Mouse (Mus musculus): ENCODE data around the gene Gm5771. TPM values are rescaled to one million over a fixed set of nuclear protein-coding genes. Genes with fewer than 3 reads are reported as not detected.

Gene Gm5771
- not detected for polyA plus RNA-seq (2014; fragmentation: Illumina TruSeq; extraction: RNeasy Lipid Tissue Mini Kit (QIAGEN cat#74804); ENCODE audit: low read depth, low replicate concordance)

DNA sequence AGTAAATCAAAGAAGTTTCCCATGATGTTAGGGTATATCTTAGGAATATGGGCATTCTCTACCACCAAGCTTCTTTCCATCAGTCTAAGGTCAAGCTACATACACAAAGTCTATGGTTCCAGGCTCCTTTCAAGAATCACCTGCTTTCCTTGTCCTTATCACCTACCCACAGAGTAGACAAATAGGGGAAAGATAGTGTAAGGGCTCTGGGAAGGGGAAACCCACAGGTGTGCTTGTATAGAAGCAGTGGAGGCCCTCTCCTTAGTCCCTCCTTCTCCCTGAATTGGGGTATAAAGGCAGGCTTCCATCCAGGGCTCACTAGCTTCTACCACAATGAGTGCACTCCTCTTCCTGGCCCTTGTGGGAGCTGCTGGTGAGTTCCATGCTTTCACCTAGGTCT, at the start of gene Gm5771:
Gene Gm5771 (plus strand): TSS at position 301 of the 400 bp plus-strand sequence.

DNA sequence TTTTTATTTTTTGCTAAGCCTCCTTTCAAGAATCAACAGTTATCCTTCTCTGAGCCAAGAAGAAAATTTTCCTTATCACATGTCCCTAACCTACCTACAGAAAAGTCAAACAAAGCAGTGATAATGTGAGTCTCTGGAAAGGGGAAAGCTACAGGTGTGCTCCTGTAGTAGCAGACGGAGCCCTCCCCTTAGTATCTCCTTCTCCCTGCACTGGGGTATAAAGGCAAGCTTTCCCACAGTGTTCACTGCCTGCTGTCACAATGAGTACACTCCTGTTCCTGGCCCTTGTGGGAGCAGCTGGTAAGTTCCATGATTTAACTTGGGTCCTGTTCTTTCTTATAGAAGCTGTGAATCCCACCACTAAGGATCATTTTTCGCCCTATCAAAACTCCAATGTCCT, 38.2 kb upstream of the Gm5771 start, which contains the start of gene Try10:
Gene Try10 (plus strand): TSS at position 174 of the 400 bp plus-strand sequence.

DNA sequence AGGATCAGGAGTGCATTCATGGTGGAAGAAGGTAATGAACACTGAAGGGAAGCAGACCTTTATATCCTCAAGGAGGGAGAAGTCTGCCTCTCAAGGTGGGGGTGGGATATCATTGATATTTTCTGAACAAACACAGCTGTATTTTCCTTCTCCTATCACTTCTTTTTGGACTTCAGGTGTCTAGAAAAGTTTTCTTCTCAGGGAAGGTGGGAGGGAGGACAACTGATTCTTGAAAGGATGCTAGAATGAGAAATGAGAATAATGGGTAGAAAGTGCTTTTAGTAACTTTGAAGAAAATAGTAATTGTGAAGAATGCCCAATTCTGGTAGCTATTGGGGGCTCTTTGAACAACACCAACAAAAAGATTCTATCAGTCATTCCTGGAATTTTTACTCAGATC, 14.6 kb upstream of the Gm5771 start, which contains the start of gene Prss3:
Gene Prss3 (minus strand): TSS at position 101 of the 400 bp plus-strand sequence.

DNA sequence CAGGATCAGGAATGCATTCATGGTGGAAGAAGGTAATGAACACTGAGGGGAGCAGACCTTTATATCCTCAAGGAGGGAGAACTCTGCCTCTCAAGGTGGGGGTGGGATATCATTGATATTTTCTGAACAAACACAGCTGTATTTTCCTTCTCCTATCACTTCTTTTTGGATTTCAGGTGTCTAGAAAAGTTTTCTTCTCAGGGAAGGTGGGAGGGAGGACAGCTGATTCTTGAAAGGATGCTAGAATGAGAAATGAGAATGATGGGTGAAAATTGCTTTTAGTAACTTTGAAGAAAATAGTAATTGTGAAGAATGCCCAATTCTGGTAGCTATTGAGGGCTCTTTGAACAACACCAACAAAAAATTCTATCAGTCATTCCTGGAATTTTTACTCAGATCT, 53.9 kb downstream of the Gm5771 start, which contains the start of gene Gm10334:
Gene Gm10334 (minus strand): TSS at position 101 of the 400 bp plus-strand sequence.

Other genes with a start within 250 kb of the Gm5771 start
- not detected for gene Try4, start 90.1 kb upstream of the Gm5771 start, polyA plus RNA-seq (2014; fragmentation: Illumina TruSeq; extraction: RNeasy Lipid Tissue Mini Kit (QIAGEN cat#74804); ENCODE audit: low read depth, low replicate concordance)
- gene Try5, start 75.5 kb upstream of the Gm5771 start, polyA plus RNA-seq (2014; fragmentation: Illumina TruSeq; extraction: RNeasy Lipid Tissue Mini Kit (QIAGEN cat#74804); ENCODE audit: low read depth, low replicate concordance): 2.9 TPM
- not detected for gene Try10, start 38.3 kb upstream of the Gm5771 start, polyA plus RNA-seq (2014; fragmentation: Illumina TruSeq; extraction: RNeasy Lipid Tissue Mini Kit (QIAGEN cat#74804); ENCODE audit: low read depth, low replicate concordance)
- not detected for gene Prss3, start 14.7 kb upstream of the Gm5771 start, polyA plus RNA-seq (2014; fragmentation: Illumina TruSeq; extraction: RNeasy Lipid Tissue Mini Kit (QIAGEN cat#74804); ENCODE audit: low read depth, low replicate concordance)
- not detected for gene Gm10334, start 53.8 kb downstream of the Gm5771 start, polyA plus RNA-seq (2014; fragmentation: Illumina TruSeq; extraction: RNeasy Lipid Tissue Mini Kit (QIAGEN cat#74804); ENCODE audit: low read depth, low replicate concordance)
- not detected for gene Prss1, start 66.6 kb downstream of the Gm5771 start, polyA plus RNA-seq (2014; fragmentation: Illumina TruSeq; extraction: RNeasy Lipid Tissue Mini Kit (QIAGEN cat#74804); ENCODE audit: low read depth, low replicate concordance)
- not detected for gene Prss2, start 129.4 kb downstream of the Gm5771 start, polyA plus RNA-seq (2014; fragmentation: Illumina TruSeq; extraction: RNeasy Lipid Tissue Mini Kit (QIAGEN cat#74804); ENCODE audit: low read depth, low replicate concordance)
- gene Ephb6, start 213.1 kb downstream of the Gm5771 start, polyA plus RNA-seq (2014; fragmentation: Illumina TruSeq; extraction: RNeasy Lipid Tissue Mini Kit (QIAGEN cat#74804); ENCODE audit: low read depth, low replicate concordance): 0.06 TPM
- gene Trpv6, start 244.0 kb downstream of the Gm5771 start, polyA plus RNA-seq (2014; fragmentation: Illumina TruSeq; extraction: RNeasy Lipid Tissue Mini Kit (QIAGEN cat#74804); ENCODE audit: low read depth, low replicate concordance): 0.11 TPM

Measured in testis, adult 10 weeks (tissue).